Mouse (Mus musculus) neural tube, embryonic 15.5 days (tissue): Measurements from ENCODE around the gene Ids. TPM values are rescaled to one million over a fixed set of nuclear protein-coding genes. Genes with fewer than 3 reads are reported as not detected.

Source experiments
- ATAC-seq: fragments of 200-750 bp; cut with Nextera tagmentation; 2 replicates; pipeline ENCODE4 v1.8.0; 2017; ENCODE audit warnings: mild to moderate bottlenecking, moderate TSS enrichment, moderate library complexity; ENCODE audit not compliant: low FRiP score
- H3K27ac ChIP-seq: fragments of 300-500 bp; sonication (generic); replicated peaks from 2 replicates; pipeline ENCODE4 v1.5.1; 2015; ENCODE audit warnings: mild to moderate bottlenecking, inconsistent platforms
- H3K27me3 ChIP-seq: fragments of 300-500 bp; sonication (generic); replicated peaks from 2 replicates; pipeline ENCODE4 v1.6.1; 2015; ENCODE audit warnings: inconsistent platforms
- H3K36me3 ChIP-seq: fragments of 300-500 bp; sonication (generic); 2 replicates; pipeline ENCODE4 v1.6.1; 2015; ENCODE audit warnings: inconsistent platforms
- H3K4me1 ChIP-seq: fragments of 300-500 bp; sonication (generic); 2 replicates; pipeline ENCODE4 v1.6.1; 2015; ENCODE audit warnings: inconsistent platforms
- H3K4me2 ChIP-seq: fragments of 300-500 bp; sonication (generic); 2 replicates; pipeline ENCODE4 v1.6.1; 2015; ENCODE audit warnings: inconsistent platforms, mild to moderate bottlenecking, moderate library complexity
- H3K4me3 ChIP-seq: fragments of 300-500 bp; sonication (generic); replicated peaks from 2 replicates; pipeline ENCODE4 v1.5.1; 2015; ENCODE audit warnings: mild to moderate bottlenecking, inconsistent platforms
- H3K9ac ChIP-seq: fragments of 300-500 bp; sonication (generic); replicated peaks from 2 replicates; pipeline ENCODE4 v1.6.1; 2015; ENCODE audit warnings: mild to moderate bottlenecking, inconsistent platforms
- H3K9me3 ChIP-seq: fragments of 300-500 bp; sonication (generic); replicated peaks from 2 replicates; pipeline ENCODE4 v1.6.1; 2016; ENCODE audit warnings: inconsistent platforms
- WGBS: fragments of 180-500 bp; shearing (Covaris S2); methylation state at CpG from one replicate; pipeline ENCODE4 v1.1.7; 2015; ENCODE audit warnings: mixed read lengths; 5-methylcytosine and 5-hydroxymethylcytosine counted together
- polyA plus RNA-seq: library from polyadenylated mRNA; unstranded; fragments of >200 nt; fragmentation: Nextera tagmentation; extraction: Ambion mirVana; gene quantifications from 2 replicates; pipeline ENCODE4 v1.2.1, GENCODE M21; 2015

Gene Ids
- polyA plus RNA-seq, 1 experiment from 2014 or later, result 15.6 TPM

DNA sequence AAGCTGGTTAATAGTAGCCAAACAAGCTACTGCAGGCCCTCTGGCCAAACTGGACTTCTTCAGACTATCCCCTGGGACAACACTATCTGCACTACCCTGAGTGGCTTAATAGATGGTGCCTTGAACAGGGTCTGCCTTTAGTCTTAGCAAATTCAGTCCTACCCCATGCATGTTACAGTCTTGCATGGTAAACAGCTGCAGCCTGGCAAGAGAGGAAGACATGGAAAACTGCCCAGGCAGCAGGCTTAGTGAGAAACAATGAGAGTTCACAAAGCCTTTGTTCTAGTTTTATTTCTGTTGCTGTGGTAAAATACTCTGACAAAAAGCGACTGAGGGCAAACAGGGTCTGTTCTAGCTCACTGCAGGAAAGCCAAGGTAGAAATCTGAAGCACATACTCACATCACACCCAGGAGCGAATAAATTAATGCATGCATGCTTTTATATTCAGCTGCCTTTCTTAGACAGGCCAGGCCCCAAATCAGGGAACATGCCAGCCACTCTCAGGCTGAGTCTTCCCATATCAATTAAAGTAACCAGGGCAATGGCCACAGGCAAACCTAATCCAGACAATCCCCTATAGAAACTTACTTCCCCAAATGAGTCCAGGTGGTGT lies 36.2 kb downstream of the Ids start:
- H3K9me3 ChIP-seq, result no peaks in the 10 kb centered on the region
- H3K4me2 ChIP-seq, result no peak overlapping the region
- H3K4me3 ChIP-seq, result no peak overlapping the region
- no peak overlapping the region for H3K9ac ChIP-seq
- 54% methylated on average over 2 of the region's 2 CpGs for WGBS
- H3K36me3 ChIP-seq, result no peaks in the 10 kb centered on the region
- H3K4me1 ChIP-seq, result 0 out of 2 replicates have a peak, but pooled peaks cover 3% of the 10 kb centered on the region
- ATAC-seq, result no peak
- H3K27me3 ChIP-seq, result no peaks in the 10 kb centered on the region
- H3K27ac ChIP-seq, result no peak overlapping the region

DNA sequence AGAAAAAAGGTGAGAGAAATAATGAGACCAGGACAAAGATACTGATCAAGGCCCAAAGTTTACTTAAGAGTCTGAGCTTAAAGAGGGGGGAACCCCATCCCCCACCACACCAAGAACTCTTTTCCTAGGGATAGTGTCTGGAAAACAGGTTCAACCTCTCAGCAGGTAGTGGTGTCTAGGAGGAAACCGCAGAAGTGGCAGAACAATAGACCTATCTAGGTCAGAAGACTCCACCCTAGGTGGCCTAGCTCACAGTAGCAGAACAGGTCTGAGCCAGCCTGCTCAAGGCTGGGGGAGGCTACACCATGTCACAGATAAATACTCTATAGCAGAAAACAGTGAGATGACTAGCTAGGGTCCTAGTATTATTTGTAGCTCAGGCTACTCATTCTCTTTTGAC lies 37.2 kb downstream of the Ids start:
- H3K4me1 ChIP-seq, result 0 out of 2 replicates have a peak, but pooled peaks cover 3% of the 10 kb centered on the region
- H3K27me3 ChIP-seq, result no peaks in the 10 kb centered on the region
- no peaks in the 10 kb centered on the region for H3K36me3 ChIP-seq
- H3K4me2 ChIP-seq, result no peak overlapping the region
- WGBS, result 58% methylated on average over 1 of the region's 1 CpGs
- ATAC-seq, result no peak
- no peak overlapping the region for H3K4me3 ChIP-seq
- H3K9me3 ChIP-seq, result no peaks in the 10 kb centered on the region
- no peak overlapping the region for H3K27ac ChIP-seq
- H3K9ac ChIP-seq, result no peak overlapping the region

DNA sequence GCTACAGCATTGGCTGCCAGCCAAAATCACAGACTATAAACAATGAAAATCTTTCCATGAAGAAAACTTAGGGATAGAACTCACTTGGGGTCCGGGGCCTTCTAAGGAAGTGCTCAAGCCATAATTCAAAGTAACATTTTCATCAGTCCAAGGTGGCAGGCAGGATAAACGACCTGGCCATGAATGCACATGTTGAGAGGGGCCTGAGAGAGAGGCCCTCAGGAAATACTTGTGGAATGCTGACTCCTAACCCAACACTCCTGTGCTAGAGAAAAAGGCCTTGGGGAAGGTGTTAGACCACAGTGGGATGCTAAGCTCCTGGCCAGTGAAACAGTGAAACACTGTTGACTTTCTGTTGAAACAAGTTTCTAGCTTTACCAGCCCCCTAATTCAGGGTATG lies 45.6 kb downstream of the Ids start:
- 48% methylated on average over 2 of the region's 2 CpGs for WGBS
- Histone ChIP-seq H3K9me3 (no peaks in the 10 kb centered on the region), H3K9ac (no peak overlapping the region), H3K27me3 (no peaks in the 10 kb centered on the region), H3K36me3 (no peaks in the 10 kb centered on the region), H3K4me2 (no peak overlapping the region), H3K27ac (no peak overlapping the region), H3K4me3 (no peak overlapping the region), H3K4me1 (no peaks in the 10 kb centered on the region)
- no peak for ATAC-seq

DNA sequence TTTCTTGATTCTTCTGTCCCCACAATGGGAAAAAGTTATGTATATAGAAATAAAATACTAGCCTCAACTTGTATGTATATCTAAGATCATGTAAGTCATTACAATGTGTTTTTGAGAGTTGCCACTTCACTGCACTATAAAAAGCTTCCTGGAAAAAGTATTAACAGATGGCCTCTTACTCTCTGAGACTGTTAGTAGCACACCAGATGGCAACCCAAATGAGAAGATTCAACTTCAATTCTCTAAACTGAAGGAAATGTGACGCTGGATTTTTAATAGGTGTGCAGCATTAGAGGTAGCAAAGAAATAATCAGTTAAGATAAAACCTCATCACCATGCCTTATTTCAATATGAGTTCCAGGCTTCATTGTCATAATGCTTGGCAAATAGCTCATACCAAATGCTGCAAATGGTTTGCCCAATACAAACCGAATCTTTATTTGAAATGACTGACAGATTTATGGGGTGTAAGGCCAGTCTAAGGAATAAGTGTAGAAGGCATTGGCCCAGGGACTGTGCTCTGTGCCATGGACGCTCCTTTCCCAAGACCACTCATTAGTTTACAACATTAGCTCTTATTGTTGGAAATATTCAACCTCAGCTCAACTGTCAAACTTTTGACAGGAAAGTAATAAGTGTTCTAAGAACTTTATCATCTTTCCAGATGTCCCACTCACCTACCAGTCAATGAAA lies 49.8 kb downstream of the Ids start:
- Histone ChIP-seq H3K4me3 (no peak overlapping the region), H3K4me1 (no peaks in the 10 kb centered on the region), H3K9ac (no peak overlapping the region), H3K27ac (no peak overlapping the region), H3K9me3 (no peaks in the 10 kb centered on the region), H3K4me2 (no peak overlapping the region), H3K27me3 (no peaks in the 10 kb centered on the region), H3K36me3 (no peaks in the 10 kb centered on the region)
- ATAC-seq, result no peak
- 79% methylated on average over 3 of the region's 3 CpGs for WGBS

Other genes starting within 250 kb of the Ids start
- gene 1110012L19Rik, start 20.8 kb upstream of the Ids start, polyA plus RNA-seq, result 39.1 and 43.9 TPM in 2 replicates
- 44.3 and 44.4 TPM in 2 replicates for gene Tmem185a, start 112.1 kb upstream of the Ids start, polyA plus RNA-seq